Mouse (Mus musculus) ES-CJ7 (cell line): Measurements from ENCODE around the gene Gab3.
"Not testable (repeated sequence)": the region's sequence is repeated elsewhere in the genome, so short reads cannot be mapped to it uniquely, and the experiment has no call there.

ENCODE experiments used
- DNase-seq: peaks from one replicate; pipeline ENCODE4 v3.0.0; 2011; ENCODE audit warnings: low read depth, low spot score

Gab3 gene

DNA sequence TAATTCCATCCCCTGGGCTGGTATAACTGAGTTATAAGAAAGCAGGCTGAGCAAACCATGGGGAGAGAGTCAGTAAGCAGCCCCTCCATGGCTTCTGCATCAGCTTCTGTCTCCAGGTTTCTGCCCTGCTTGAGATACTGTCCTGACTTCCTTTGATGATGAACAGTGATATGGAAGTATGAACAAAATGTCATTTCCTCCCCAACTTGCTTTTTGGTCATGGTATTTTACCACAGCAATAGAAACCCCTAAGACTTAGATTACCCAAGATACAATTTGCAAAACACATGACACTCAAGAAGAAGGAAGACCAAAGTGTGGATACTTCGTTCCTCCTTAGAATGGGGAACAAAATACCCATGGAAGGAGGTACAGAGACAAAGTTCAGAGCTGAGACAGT, 51.2 kb downstream of the Gab3 start:
- DNase-seq = not testable (repeated sequence)

DNA sequence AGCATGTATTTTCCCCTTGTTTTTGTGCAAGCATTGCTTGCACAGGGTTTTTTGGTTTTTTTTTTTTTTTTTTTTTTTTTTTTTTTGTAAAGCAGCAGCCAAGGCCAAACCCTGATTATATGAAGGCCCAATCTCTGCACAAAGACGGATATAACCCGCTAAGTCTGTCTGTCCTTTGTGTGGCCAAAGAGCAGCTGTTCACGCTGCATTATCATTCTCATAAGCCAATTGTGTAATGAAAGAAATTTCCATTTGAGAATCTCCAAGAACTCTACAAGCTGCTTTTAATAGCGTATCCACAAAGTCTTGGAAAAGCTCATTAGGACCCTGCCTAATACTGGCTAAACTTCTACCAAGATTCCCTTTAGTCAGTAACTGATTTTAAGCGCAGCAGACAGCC, 101.5 kb downstream of the Gab3 start:
- DNase-seq = no peak

GRCm38 (mm10) chrX:74962899-74963298, 122.4 kb downstream of the Gab3 start:
- peak; percentile 2 for DNase-seq

- DNase-seq = peak; percentile 2
These were observed 126.1 kb downstream of the Gab3 start for GRCm38 (mm10) chrX:74959161-74959560.
